Mouse (Mus musculus) hindbrain, embryonic 16.5 days (tissue): ENCODE data around the gene Olfr527. TPM values are rescaled to one million over a fixed set of nuclear protein-coding genes. Genes with fewer than 3 reads are reported as not detected.

Source experiments
- ATAC-seq: fragments of 200-750 bp; cut with Nextera tagmentation; 2 replicates; pipeline ENCODE4 v1.8.0; 2017; ENCODE audit warnings: moderate TSS enrichment, moderate library complexity
- H3K27ac ChIP-seq: fragments of 300-500 bp; sonication (generic); 2 replicates; pipeline ENCODE4 v1.5.1; 2014; ENCODE audit warnings: low read depth, mild to moderate bottlenecking, control low read depth, low read length, moderate library complexity
- H3K27me3 ChIP-seq: fragments of 300-500 bp; sonication (generic); replicated peaks from 2 replicates; pipeline ENCODE4 v1.6.1; 2014; ENCODE audit warnings: low read length; ENCODE audit not compliant: control insufficient read depth, insufficient read depth
- H3K36me3 ChIP-seq: fragments of 300-500 bp; sonication (generic); 2 replicates; pipeline ENCODE4 v1.6.1; 2014; ENCODE audit warnings: mild to moderate bottlenecking, low read length, moderate library complexity, mixed read lengths; ENCODE audit not compliant: control insufficient read depth, insufficient read depth
- H3K4me1 ChIP-seq: fragments of 300-500 bp; sonication (generic); 2 replicates; pipeline ENCODE4 v1.6.1; 2014; ENCODE audit warnings: low read depth, low read length; ENCODE audit not compliant: control insufficient read depth, insufficient read depth
- H3K4me2 ChIP-seq: fragments of 300-500 bp; sonication (generic); 2 replicates; pipeline ENCODE4 v1.6.1; 2014; ENCODE audit warnings: mild to moderate bottlenecking, low read length, control low read depth, moderate library complexity
- H3K4me3 ChIP-seq: fragments of 300-500 bp; sonication (generic); 2 replicates; pipeline ENCODE4 v1.5.1; 2014; ENCODE audit warnings: mild to moderate bottlenecking, low read length, control low read depth, moderate library complexity
- H3K9ac ChIP-seq: fragments of 300-500 bp; sonication (generic); 2 replicates; pipeline ENCODE4 v1.6.1; 2014; ENCODE audit warnings: low read depth, mild to moderate bottlenecking, control low read depth, low read length, moderate library complexity
- H3K9me3 ChIP-seq: fragments of 300-500 bp; sonication (generic); 2 replicates; pipeline ENCODE4 v1.6.1; 2014; ENCODE audit warnings: mild to moderate bottlenecking, low read length, moderate library complexity; ENCODE audit not compliant: control insufficient read depth
- WGBS: fragments of 180-500 bp; shearing (Covaris S2); extraction: QIAGEN DNeasy Blood & Tissue Kit; methylation state at CpG from one replicate; pipeline ENCODE4 v1.1.7; 2014; 5-methylcytosine and 5-hydroxymethylcytosine counted together
- polyA plus RNA-seq: library from polyadenylated mRNA; unstranded; fragments of >200 nt; fragmentation: Nextera tagmentation; extraction: Ambion mirVana; gene quantifications from 2 replicates; pipeline ENCODE4 v1.2.1, GENCODE M21; 2015

Gene Olfr527
- polyA plus RNA-seq: not detected in 2 replicates

DNA sequence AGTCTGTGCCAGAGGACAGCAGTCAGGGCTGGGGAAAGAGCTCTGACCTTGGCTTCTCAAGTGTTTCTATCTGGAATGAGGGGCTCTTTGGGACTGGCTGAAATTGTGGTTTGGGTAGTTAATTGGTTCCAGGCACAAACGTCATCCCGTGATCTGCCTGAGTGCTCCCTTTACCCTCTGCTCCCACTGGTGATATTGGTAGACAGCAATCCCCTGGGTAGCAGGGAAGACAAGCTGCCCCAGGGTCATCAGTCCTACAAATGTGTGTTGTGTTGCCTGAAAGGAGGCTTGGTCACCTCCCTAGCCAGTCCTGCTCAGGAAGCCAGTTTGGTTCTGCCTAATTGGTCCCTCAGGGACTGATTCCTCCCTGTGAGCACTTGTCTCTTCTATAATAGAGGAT is at the start of gene Olfr527:
Gene Olfr527, plus strand, starts transcription at position 301 of the 400 bp plus-strand sequence.
- no peak for ATAC-seq
- no peaks in the 10 kb centered on the region for H3K4me1 ChIP-seq
- no peak within 1 kb of the TSS for H3K27ac ChIP-seq
- no peak within 1 kb of the TSS for H3K4me2 ChIP-seq
- 80% methylated on average over 2 of the region's 2 CpGs for WGBS
- H3K4me3 ChIP-seq: no peak within 1 kb of the TSS
- H3K36me3 ChIP-seq: no peaks in the 10 kb centered on the region
- H3K9me3 ChIP-seq: no peaks in the 10 kb centered on the region
- H3K27me3 ChIP-seq: no peaks in the 10 kb centered on the region
- no peak within 1 kb of the TSS for H3K9ac ChIP-seq

DNA sequence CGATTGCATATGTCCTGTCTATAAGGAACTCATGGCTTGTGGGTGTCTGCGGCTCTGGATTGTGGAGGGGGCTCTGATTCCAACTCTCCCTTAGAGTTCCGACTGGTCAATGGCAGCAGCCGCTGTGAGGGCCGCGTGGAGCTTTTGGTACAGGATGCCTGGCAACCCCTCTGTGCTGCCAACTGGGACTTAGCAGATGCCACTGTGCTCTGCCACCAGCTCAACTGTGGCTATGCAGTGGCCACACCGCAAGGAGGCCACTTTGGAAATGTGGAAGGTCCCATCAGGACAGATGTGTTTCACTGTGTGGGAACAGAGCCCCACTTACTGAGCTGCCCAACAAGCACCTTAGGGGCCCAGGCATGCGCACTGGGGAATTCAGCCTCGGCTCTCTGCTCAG is 38.1 kb upstream of the Olfr527 start:
- ATAC-seq: no peak
- H3K9me3 ChIP-seq: no peaks in the 10 kb centered on the region
- 91% methylated on average over 9 of the region's 9 CpGs for WGBS
- no peaks in the 10 kb centered on the region for H3K27me3 ChIP-seq
- H3K4me1 ChIP-seq: no peaks in the 10 kb centered on the region
- H3K27ac ChIP-seq: no peak overlapping the region
- H3K9ac ChIP-seq: no peak overlapping the region
- H3K36me3 ChIP-seq: no peaks in the 10 kb centered on the region
- H3K4me2 ChIP-seq: no peak overlapping the region
- H3K4me3 ChIP-seq: no peak overlapping the region

DNA sequence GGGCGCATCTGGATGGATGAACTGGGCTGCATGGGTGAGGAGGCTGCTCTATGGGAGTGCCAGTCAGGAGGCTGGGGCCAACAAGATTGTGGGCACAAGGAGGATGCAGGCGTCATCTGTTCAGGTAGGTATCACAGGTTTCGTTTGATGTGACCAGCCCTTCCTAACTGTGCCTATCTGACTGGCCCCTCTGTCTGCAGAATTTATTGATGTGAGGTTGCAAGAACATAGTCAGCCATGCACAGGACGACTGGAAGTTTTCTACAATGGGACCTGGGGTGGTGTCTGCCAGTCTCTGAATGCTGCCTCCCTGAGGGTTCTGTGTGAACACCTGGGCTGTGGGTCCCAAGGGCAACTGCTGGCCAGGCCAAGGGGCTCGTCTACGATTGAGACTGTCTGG is 36.9 kb upstream of the Olfr527 start:
- WGBS: 78% methylated on average over 6 of the region's 6 CpGs

DNA sequence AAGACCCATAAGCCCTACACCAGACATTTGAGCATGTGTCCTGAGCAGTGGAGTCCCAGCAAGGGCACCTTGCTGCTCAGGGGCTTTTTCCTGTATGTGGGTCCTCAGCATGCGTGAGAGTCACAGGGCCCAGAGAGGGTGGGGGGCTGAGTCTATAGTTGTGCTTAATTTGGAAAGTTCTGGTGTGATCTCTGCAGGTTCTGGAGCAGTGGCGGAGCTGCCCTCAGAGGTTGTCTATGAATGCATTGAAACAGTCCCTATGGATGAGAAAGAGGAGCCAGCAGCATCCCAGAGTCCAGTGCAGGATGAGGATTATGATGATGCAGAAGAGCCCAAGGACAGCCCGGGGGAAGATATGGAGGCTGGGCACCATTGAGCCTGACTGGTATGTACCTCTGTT is 34.4 kb upstream of the Olfr527 start:
- Histone ChIP-seq H3K4me2 (no peak overlapping the region), H3K4me3 (no peak overlapping the region), H3K4me1 (no peaks in the 10 kb centered on the region), H3K9ac (no peak overlapping the region), H3K27ac (no peak overlapping the region), H3K9me3 (no peaks in the 10 kb centered on the region), H3K36me3 (no peaks in the 10 kb centered on the region), H3K27me3 (no peaks in the 10 kb centered on the region)
- WGBS: 86% methylated on average over 3 of the region's 3 CpGs
- ATAC-seq: no peak

More for the DNA sequence above, 36.9 kb upstream of the Olfr527 start:
- Histone ChIP-seq H3K9me3 (no peaks in the 10 kb centered on the region), H3K27me3 (no peaks in the 10 kb centered on the region), H3K9ac (no peak overlapping the region), H3K4me1 (no peaks in the 10 kb centered on the region), H3K4me2 (no peak overlapping the region), H3K4me3 (no peak overlapping the region), H3K36me3 (no peaks in the 10 kb centered on the region), H3K27ac (no peak overlapping the region)
- no peak for ATAC-seq

DNA sequence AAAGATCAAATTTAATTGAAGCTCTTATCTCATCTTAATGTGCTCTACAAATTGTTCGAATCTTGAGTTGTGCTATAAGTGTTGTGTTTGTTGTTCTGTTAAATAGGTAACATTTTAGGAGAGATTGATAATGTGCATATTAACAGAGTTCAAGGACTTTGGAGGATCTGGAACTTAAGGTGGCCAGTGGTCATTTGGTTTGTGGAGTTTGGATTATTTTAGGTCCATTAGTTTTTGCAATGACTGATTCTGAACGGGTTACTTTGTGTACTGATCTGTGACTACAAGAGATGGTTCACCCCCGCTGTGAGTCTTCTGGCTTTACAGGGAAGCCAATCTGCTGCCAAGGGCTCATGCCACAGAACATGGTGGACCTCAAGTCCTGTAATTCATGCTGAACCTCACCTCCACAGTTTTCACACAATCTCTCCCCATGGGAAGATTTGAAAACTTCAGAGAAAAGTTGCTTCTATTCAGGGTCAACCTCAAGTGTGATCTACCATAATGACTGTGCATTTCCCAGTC is 13.9 kb upstream of the Olfr527 start:
- no peaks in the 10 kb centered on the region for H3K9me3 ChIP-seq
- no peak for ATAC-seq
- H3K4me1 ChIP-seq: no peaks in the 10 kb centered on the region
- no peak overlapping the region for H3K9ac ChIP-seq
- WGBS: 90% methylated on average over 3 of the region's 3 CpGs
- H3K27me3 ChIP-seq: no peaks in the 10 kb centered on the region
- no peak overlapping the region for H3K27ac ChIP-seq
- no peaks in the 10 kb centered on the region for H3K36me3 ChIP-seq
- no peak overlapping the region for H3K4me2 ChIP-seq
- no peak overlapping the region for H3K4me3 ChIP-seq

DNA sequence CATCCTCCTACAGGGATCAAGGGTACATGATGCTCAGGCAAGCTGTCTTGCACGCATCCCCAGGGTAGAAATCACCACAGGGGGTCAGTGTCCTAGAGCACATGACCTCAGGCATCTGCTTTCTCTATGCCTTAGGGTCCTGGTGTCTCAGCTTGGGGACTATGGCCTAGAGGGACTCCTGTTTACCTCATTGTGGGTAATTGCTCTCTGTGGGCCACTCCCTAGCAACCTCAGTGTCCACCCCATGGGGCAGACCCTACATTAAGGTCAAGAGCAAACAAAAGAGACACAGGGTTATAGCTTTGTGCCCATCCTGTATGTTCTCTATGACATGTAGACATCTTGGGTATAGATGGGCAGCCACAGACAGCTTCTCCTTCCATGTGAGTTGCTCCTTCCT is 13.3 kb upstream of the Olfr527 start, which contains the start of gene Olfr525:
Gene Olfr525, plus strand, starts transcription at position 301 of the 400 bp plus-strand sequence.
- WGBS: 50% methylated on average over 1 of the region's 1 CpGs
- H3K9ac ChIP-seq: no peak within 1 kb of the TSS
- H3K36me3 ChIP-seq: no peaks in the 10 kb centered on the region
- H3K4me3 ChIP-seq: no peak within 1 kb of the TSS
- H3K4me1 ChIP-seq: no peaks in the 10 kb centered on the region
- H3K27me3 ChIP-seq: no peaks in the 10 kb centered on the region
- H3K27ac ChIP-seq: no peak within 1 kb of the TSS
- no peak for ATAC-seq
- H3K4me2 ChIP-seq: no peak within 1 kb of the TSS
- no peaks in the 10 kb centered on the region for H3K9me3 ChIP-seq

DNA sequence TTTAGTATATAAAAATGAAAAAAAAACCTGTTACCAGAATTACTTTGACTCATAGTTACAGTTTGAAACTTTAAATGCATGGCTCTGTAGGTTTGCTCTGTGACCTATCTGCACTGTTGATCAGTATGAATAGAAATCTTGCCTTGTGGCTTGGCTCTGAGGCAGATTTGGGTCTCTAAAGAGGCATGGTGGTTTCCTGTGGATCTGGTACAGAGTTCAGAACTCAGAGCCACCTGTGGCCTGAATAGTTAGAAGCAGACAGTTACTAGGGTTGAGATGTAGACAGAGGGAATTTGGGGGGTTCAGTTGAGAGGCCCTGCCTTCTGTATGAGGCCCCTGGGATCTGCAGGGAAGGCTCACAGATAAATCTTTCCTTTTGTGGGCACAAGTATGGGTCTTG is 12.7 kb upstream of the Olfr527 start:
- Histone ChIP-seq H3K9me3 (no peaks in the 10 kb centered on the region), H3K27me3 (no peaks in the 10 kb centered on the region), H3K4me1 (no peaks in the 10 kb centered on the region), H3K36me3 (no peaks in the 10 kb centered on the region), H3K4me2 (no peak overlapping the region), H3K4me3 (no peak overlapping the region), H3K9ac (no peak overlapping the region), H3K27ac (no peak overlapping the region)
- ATAC-seq: no peak

DNA sequence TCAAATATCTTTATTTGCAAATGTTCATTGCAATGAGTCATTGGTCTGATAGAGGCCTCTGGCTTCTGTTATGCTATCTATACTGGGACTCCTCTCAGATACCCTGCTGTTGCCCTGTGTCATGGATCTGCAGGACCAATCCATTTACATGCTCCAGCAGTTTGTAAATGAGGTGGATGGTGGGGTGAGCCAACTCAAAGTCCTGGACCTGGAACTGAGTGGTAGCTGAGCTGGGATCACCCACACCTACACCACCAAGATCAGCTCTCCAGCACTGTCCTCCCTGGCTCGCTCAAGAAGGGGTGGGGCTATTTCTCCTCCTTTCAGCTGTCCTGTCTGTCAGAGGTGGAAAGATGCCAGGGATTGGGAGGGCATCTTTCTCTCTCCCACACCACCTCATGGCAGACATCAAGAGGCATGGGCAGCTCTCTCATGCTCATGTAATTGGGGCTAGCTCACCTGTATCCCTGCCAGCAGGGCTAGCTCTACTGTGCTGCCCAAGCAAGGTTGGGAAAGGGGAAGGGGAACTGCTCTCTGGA is 4.0 kb upstream of the Olfr527 start:
- Histone ChIP-seq H3K4me1 (no peaks in the 10 kb centered on the region), H3K4me2 (no peak overlapping the region), H3K4me3 (no peak overlapping the region), H3K9ac (no peak overlapping the region), H3K9me3 (no peaks in the 10 kb centered on the region), H3K27me3 (no peaks in the 10 kb centered on the region), H3K27ac (no peak overlapping the region), H3K36me3 (no peaks in the 10 kb centered on the region)
- no peak for ATAC-seq
- WGBS: 61% methylated on average over 1 of the region's 1 CpGs

DNA sequence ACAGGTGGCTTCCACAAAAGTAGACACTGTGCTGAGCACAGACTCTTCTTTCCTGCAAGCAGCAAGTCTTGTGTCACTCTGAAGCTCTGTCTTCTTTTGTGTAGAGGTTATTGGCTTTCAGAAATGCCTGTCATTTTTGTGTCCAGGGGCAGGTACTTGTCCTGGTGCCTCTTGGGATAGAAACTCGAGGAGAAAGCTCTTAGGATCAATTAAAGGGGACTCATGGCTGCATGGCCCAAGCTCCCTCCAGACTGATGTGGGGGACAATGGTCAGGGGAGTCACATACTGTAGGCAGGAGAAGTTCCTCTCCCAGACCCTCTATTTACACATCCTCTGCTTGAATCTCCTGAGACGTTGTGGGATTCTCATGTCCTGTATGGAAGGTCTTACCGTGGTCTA is 27.8 kb downstream of the Olfr527 start, which contains the start of gene Olfr60:
Gene Olfr60, minus strand, starts transcription at position 101 of the 400 bp plus-strand sequence.
- no peak within 1 kb of the TSS for H3K9ac ChIP-seq
- no peaks in the 10 kb centered on the region for H3K9me3 ChIP-seq
- H3K4me2 ChIP-seq: no peak within 1 kb of the TSS
- no peak for ATAC-seq
- H3K4me1 ChIP-seq: no peaks in the 10 kb centered on the region
- no peak within 1 kb of the TSS for H3K27ac ChIP-seq
- no peaks in the 10 kb centered on the region for H3K36me3 ChIP-seq
- no peak within 1 kb of the TSS for H3K4me3 ChIP-seq
- H3K27me3 ChIP-seq: no peaks in the 10 kb centered on the region
- WGBS: 72% methylated on average over 3 of the region's 3 CpGs
